Mouse (Mus musculus) mouse embryonic stem cell (cell line): Measurements from ENCODE around the gene Magi3.

ENCODE experiments used
- in situ Hi-C, 2 experiments: fragments of 300-500 bp; cut with MboI; formaldehyde crosslinking; loops; 1 replicate in 1 of 2; 3 replicates in 1 of 2; pipeline ENCODE4 v1.14.3; 2019 to 2020; ENCODE audit warnings: low sequenced_read_pairs in 2 of 2, low pct_unique_long_range_greater_than_20kb in 1 of 2, mixed read lengths in 1 of 2; ENCODE audit not compliant: unreplicated experiment in 1 of 2

Magi3 gene

DNA sequence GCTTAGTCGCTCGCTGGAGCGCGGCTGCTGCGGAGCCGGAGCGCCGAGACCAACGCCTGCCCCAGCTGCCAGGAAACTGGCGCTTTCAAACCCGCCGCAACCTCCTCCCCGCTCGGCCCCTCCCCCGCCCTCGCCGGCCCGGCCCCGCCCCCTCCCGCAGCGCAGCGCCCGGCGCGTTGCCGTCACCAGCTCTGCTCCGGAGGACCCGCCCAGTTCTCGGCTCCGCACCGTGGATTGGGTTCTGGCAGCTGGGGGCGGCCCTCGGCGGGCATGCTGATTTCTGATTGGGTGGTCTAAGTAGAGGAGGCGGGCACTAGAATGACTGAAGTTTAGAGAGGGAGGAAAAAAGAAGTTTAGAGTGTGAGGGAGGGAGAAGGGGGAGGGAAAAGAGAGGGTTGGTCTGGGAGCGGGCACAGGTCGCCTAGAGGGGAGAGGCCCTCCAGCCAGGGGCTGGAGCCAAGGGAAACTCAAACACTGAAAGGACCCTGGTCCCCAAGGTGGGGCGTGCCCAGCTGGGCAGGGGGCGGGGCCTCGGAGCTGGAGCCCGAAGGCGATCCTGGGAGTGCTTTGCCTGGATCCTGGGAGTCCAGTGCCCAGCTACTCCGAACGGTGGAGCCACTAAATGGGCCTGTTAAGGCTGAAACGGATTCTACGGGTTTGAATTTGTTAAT lies at the start of gene Magi3:
Gene Magi3 (minus strand): TSS at position 80 of the 671 bp plus-strand sequence.
- in situ Hi-C loops: no loop called here

DNA sequence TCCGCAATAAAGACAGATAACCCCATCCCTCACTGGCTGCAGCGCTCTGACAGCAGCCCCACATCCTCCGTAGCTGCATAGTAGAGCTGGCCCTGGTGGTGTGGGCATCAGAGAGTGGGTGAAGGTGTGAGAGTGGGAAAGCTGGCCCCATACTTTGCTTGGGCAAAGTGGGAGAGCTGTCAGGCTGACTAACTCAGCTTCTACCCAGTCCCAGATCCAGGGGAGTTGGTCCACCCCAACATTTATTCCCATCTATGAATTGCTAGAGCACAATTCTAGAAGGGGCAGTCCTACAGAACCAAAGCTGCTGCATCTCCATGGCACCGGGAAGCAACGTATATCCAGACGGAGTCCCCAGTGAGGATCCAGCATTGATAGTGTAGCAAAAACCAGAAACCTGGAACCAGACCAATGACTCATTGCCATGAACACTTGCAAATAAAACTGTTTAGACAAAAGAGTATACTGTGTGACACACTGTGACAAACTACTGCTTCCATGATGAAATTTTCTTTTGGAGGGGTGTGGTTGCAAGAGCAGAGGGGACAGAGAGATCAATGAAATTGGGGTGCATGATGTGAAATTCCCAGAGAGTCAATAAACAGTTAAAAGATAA lies 44.5 kb upstream of the Magi3 start:
- in situ Hi-C loops: no loop called here

GRCm38 (mm10) chr3:104260221-104260620 lies 40.0 kb upstream of the Magi3 start:
- in situ Hi-C loops: no loop called here

- in situ Hi-C loops: no loop called here
Observed at GRCm38 (mm10) chr3:104259168-104259567, 39.0 kb upstream of the Magi3 start.

- in situ Hi-C loops: no loop called here
Observed at GRCm38 (mm10) chr3:104257041-104257440, 36.9 kb upstream of the Magi3 start.

DNA sequence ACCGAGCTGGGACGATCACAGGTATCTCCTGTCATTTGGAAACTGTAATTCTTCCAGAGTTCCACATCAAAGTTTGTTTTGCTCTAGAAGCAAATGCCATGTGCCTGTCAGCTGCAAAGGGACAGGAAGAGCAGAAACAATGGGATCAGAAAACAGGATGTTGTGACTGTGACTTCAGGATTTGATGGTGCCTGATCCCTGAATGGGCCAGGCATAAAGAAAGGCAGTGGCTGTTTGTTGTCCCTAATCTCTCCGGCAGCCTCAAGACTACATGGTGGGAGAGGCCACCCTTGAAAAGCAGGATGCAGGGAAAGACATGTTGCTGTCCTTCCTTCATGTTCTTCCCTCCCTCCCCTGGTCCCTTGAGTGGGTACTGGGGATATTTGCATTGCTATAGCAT lies 33.6 kb upstream of the Magi3 start:
- in situ Hi-C loops: no loop called here

DNA sequence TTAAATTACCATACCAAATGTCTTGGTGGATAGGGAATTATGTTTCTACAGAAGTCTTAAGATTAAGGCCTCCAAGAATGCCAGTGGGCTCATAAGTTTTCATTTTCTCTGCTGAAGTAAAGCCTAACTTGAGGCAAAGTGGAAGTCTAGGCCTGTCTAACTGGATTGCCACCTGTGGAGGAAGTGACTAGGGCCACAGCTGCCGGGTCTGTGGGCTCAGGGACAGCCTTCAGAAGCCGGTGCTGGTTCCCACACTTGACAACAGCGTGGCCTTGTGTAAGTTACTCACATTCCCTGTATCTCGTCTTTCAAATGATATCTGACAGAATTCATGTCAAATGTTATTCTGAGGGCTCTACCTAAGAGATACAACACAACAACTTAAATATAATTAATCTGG lies 27.7 kb upstream of the Magi3 start:
- in situ Hi-C loops: no loop called here

DNA sequence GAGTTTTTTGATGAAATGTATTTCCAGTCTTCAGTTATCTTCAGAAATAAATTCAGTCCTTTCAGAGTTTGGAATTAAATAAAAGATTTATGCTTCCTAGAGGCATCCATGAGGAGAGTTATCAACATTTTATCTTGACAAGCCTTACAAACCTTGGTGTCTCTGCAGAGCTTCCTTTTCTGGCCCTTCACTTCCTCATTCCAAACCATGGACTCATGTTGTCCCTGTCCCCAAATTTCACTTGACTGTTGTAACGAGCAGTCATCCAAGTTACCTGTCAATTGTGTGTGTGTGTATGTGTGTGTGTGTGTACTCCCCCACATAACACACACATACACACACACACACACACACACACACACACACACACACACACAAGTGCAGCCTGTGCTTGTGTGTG lies 26.9 kb upstream of the Magi3 start:
- in situ Hi-C loops: no loop called here

GRCm38 (mm10) chr3:104244373-104244772 lies 24.2 kb upstream of the Magi3 start:
- in situ Hi-C loops: no loop called here

GRCm38 (mm10) chr3:104243972-104244371 lies 23.8 kb upstream of the Magi3 start:
- in situ Hi-C loops: no loop called here

DNA sequence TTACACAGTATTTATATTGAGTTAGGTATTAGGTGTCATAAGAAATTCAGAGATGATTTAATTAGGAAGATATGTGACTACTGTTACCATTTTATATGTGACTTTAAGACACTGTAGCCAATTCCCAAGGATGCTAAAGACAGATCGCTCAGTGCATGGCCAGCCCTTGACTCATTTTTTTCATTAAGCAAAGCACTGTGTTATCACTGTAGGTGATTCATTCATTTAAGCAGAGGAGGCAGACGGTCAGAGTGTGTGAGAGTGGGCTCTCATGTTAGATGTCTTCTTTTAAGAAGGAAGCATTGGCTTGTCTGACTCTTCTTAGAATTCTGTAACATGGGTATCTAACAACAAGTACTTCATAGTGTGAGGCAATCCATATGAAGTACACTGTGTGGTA lies 19.6 kb upstream of the Magi3 start:
- in situ Hi-C loops: no loop called here

GRCm38 (mm10) chr3:104239376-104239775 lies 19.2 kb upstream of the Magi3 start:
- in situ Hi-C loops: no loop called here

DNA sequence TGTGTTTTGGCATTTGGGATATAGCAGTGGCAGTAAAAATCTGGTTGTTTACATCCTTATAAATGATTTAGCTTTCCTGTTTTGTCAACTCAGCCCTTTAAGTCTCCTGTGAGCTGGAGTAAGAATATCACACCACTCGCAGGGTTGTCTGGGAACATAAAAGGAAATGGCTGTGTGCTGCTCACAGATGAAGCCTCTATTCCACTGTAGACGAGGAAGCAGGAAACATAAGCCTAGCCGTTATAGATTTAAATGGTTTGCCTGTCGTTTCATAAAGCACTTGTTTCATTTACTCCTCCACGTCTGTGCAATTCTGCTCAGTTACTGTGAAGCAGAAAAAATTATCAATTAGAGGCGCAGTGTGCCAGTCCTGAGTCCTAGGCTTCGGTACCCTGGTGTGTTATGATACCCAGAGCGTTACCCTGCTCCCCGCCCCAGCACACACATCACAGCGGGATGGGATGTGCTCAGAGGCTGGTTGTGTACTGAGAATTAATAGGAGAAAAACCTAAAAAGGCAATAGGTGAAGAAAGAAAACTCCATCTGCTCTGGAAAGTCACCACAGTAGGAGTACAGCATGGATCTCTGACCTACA lies 17.8 kb upstream of the Magi3 start:
- in situ Hi-C loops: no loop called here

DNA sequence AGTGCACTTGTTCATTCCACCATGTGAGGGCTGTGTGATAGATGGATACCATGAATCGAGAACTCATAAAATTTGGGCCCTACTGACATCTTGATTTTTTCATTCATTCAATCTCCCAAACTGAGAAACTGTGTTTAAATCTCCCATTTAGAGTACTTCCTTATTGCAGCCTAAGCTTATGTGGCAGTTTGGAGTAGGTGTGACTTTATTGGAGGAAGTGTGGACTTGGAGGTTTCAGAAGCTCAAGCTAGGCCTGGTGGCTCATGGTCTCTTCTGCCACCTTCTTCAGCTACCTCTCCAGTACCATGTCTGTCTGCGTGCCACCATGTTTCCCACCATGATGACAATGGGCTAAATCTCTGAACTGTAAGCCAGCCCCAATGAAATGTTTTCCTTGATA lies 15.9 kb upstream of the Magi3 start:
- in situ Hi-C loops: no loop called here

DNA sequence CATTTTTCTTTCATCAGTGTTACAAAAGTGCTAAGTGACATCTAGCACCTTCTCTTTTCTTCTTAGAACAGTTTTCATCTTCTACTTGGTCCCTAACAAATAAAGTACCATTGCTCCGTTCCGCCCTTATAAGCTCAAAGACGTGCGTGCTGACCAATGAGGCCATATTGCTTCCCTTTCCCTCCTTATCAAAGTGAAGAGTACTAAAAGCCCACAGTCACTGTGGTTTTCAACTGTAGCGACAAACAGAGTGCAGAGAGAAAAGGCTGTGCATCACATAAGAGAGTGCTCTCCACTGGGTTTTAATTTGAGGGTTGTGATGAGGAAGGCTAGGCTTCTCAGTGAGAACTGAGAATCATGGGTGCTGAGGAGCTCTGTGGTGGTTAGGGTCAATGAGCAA lies 14.9 kb upstream of the Magi3 start:
- in situ Hi-C loops: no loop called here

DNA sequence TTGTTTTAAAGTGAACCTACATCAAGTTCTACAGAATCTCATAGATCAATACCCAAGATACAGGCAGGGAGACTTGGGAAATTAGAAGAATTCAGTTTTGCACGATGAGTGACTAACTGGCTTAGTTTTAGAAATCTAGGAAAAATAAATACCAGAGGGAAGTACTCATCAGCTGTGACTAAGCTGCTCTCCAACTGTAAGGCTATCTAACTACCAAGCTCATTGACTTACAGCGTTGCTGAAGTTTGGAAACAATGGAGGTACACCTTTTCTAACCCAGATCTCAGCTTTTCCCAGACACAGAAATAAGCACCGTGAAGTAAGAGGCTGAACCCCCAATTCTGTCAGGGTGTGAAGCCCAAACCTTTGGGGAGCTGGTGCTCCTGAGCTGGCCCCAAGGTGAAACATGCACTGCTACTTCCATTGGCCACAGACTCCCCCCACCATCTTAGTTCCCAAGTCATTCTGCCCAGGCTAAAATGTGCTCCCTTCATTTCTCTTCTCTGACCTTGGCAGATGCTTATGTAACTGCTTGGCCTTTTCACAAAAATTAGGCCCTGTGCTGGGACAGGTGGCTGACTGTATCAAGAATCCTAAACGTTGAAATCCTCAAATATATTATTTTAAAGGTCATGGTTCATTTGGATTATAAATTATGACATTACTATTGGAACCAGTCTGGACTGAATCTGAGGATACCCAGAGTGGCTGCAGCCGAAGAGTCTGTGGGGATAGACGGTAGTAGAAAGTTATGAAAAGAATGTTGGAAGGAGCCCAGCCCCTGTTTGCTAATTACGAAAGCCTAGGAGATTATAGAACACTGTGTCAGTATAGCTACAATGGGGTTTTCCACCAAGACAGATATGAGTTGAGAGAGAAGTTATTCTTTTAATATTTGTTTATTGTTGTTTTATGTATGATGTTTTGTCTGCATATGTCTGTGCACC lies 13.5 kb upstream of the Magi3 start:
- in situ Hi-C loops: no loop called here

DNA sequence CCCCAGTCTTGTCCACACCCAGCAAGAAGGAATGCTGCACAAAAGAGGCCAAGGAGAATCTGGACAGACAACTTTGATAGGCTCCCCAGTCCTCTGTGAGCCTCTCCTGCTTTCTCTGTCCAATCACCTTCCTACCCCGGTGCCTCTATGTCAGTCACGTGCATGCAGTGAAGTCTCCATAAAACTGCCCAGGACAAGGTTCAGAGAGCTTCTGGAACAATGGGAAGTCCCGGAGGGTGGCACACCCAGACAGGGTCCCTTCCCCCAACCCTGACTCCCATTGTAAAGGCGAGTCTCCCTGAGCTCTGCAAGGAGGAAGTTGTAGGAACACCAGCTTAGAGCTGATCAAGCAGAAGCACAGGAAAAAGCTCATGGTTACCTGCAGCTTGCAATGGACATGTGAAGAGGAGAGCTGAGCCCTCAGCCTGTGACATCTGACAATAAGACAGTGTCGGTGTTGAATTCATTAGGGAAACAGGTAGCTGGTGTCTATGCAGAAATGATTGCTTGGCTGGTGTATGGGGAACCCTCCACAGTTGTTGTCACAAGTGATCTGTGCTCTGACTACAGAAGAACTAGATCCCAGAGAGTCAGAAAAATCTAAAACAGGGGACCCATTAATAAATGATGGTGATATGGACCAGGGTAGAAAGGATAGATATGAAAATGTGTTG lies 7.4 kb upstream of the Magi3 start:
- in situ Hi-C loops: no loop called here

GRCm38 (mm10) chr3:104226731-104227130 lies 6.6 kb upstream of the Magi3 start:
- in situ Hi-C loops: no loop called here

- in situ Hi-C loops: no loop called here
Observed at GRCm38 (mm10) chr3:104221156-104221555, 982 bp upstream of the Magi3 start.
